Mouse (Mus musculus) brain, embryonic 14.5 days (tissue): Measurements from ENCODE around the gene Blnk.

Experiments
- CTCF ChIP-seq: fragments of 200-500 bp; IDR thresholded peaks from 2 replicates; pipeline ENCODE4 v1.5.1; 2012; ENCODE audit warnings: inconsistent platforms, mild to moderate bottlenecking, moderate library complexity, borderline replicate concordance; ENCODE audit not compliant: insufficient read depth, insufficient read length; ENCODE audit errors: extremely low read depth
- POLR2A ChIP-seq: fragments of 200-500 bp; IDR thresholded peaks from 2 replicates; pipeline ENCODE4 v1.6.1; 2012; ENCODE audit warnings: mild to moderate bottlenecking, inconsistent platforms, borderline replicate concordance; ENCODE audit not compliant: poor library complexity, insufficient read depth, insufficient read length, severe bottlenecking; ENCODE audit errors: extremely low read depth

GRCm38 (mm10) chr19:40991626-40992025 lies 2.7 kb downstream of the Blnk start:
- TF ChIP-seq CTCF (no peak), POLR2A (no peak)
